Mouse (Mus musculus) small intestine, adult 2 months (tissue): ENCODE measurements at regions not wholly inside any gene's neighbourhood (a gene's known extent, or its start where the extent isn't known, plus 50 kb on each side); places are given as distances from the start of the nearest gene placed in this dataset.

Source experiments
- CTCF ChIP-seq: fragments of 200-500 bp; IDR thresholded peaks from 2 replicates; pipeline ENCODE4 v1.5.1; 2012; ENCODE audit warnings: low read depth, mild to moderate bottlenecking, control low read depth, inconsistent platforms, low read length, moderate library complexity, mixed read lengths; ENCODE audit not compliant: insufficient replicate concordance, insufficient read length; ENCODE audit errors: extremely low read depth
- POLR2A ChIP-seq: fragments of 200-500 bp; IDR thresholded peaks from 2 replicates; pipeline ENCODE4 v1.6.1; 2012; ENCODE audit warnings: low read depth, mild to moderate bottlenecking, control low read depth, inconsistent platforms, low read length, moderate library complexity

- TF ChIP-seq CTCF = no peak
- TF ChIP-seq POLR2A = no peak
Measured at GRCm38 (mm10) chr19:21004411-21004810, 50.4 kb upstream of the Tmc1 start.
